Mouse (Mus musculus) CD8-positive naive resting alpha-beta T cell, adult 2 months (primary cell): Measurements from ENCODE around the gene Tsc22d4.
"Not testable (repeated sequence)": the region's sequence is repeated elsewhere in the genome, so short reads cannot be mapped to it uniquely, and the experiment has no call there.

Experiments
- DNase-seq, 2 experiments: peaks; one replicate each; pipeline ENCODE4 v3.0.0; 2022; ENCODE audit warnings: low read depth in 2 of 2, low spot score in 2 of 2

Tsc22d4 gene

DNA sequence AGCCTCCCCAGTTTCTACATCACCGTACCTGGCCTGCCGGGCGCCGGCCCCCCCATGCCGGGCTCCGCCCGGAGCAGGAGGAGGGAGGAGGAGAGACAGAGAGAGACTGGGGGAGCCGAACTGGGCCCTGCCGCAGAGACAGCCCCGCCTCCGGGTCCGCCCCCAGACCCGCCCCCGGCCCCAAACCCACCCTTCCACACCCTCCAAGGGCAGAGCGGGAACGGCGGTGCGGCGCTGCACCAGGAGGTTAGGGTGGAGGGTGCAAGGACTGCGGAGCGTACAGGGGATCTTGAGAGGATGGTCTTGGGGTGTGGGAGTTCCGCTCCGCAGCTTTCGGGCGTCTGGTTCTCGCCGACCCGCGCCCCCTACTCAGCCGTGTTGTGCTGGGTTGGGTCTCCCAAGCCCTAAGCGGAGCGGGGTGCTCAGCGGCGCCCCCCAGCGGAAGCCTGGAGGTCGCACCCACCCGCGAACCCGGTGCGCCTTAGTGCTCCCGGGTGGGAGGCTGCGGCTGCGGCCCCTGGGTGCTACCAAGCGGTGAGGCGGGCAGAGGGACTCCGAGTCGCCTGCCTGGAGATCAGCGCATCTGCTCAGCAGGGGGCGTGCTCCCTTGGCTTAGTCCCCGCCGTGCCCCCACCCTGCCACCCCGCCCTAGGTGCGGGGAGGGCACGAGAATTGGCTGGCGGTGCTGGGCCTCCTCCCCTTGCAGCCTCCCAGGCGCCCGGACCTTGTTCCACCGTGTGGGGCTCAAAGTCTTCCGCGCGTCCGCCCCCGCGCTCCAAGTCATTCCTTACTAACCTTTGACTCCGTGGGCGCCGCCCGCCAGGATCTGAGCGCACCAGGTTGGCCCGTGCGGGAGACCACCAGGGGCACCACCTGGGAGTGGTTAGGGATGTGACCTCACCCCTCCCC lies 4.3 kb upstream of the Tsc22d4 start, which contains the start of gene Nyap1:
TSS of gene Nyap1 (minus strand) at position 585 of the 909 bp plus-strand sequence.
- DNase-seq: peak; percentile 75 to 79

DNA sequence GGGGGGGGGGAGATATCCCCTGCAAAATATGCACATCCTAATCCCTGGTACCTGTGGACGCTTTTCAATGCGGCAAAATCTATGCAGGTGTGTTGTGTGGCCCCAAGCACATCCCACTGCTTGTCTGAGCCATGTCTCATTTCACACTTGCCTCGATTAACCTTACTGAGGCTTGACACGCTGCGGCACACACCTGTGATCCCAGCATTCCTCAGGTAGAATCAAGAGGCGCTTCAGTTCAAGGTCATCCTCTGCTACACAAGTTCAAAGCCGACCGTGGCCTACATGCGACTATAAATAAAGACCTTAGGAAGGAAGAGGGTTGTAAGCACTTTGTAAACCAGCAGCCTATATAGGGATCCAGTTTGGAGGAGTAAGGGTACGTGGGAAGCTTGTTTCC lies 3.5 kb upstream of the Tsc22d4 start:
- DNase-seq: no peak

DNA sequence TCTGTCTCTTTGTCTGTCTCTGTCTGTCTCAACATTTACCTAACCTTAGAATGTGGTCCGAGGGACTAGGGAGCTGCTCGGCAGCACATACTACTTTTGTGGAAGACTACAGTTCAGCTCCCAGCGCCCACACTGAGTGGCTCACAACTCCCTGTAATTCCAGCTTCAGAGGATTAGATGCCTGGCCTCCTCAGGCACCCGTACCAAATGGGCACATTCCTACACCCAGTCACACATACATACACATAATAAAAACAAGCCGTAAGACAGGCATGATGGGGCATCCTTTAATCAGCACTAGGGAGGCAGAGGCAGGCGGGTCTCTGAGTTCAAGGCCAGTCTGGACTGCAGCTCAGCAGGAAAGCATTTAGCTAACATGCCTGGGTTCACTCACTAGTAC lies 2.7 kb upstream of the Tsc22d4 start:
- DNase-seq: no peak

DNA sequence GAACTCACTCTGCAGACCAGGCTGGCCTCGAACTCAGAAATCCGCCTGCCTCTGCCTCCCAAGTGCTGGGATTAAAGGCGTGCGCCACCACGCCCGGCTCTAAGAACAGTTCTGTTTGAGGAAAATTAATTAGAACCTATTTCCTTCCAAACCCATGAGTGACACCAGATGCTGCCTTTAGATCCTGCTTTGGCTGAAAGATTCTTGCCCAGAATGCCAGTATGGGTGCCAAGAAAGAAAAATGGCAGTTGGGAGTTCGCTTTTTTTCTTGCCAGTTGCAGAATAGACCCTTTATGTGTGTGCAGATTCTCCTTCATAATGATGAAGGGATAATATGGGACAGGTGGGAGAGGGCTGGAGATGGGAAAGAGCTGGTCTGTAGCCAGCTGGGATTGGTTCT lies 1.3 kb upstream of the Tsc22d4 start:
- no peak for DNase-seq

DNA sequence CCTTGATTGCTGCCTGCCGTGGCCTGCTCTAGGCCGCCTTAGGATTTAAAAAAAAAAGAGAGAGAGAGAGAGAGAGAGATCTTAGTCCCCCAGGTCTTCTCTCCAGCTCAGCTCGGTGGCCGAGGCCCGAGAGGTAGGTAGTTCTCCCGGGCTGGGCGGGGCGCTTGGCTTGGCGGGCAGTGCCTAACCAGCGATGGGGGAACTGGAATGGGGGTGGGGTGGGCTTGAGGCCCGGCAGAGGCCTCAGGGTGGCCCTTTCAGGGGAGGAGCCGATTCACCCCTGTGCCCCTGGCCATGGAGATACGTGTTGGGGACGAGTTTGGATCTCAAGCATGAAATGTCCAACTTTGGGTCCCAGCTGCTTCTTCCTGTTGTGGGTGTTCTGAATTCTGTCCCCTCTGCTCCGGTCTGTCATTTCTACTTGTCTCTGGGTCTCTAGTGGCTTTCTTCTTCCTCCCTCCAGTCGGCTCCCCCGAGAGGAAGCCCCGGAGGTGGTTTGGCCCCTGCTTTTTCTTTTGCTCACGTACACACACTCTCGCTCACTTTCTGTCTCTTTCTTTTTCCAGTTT lies 836 bp downstream of the Tsc22d4 start:
- DNase-seq: peak; percentile 29 to 54

DNA sequence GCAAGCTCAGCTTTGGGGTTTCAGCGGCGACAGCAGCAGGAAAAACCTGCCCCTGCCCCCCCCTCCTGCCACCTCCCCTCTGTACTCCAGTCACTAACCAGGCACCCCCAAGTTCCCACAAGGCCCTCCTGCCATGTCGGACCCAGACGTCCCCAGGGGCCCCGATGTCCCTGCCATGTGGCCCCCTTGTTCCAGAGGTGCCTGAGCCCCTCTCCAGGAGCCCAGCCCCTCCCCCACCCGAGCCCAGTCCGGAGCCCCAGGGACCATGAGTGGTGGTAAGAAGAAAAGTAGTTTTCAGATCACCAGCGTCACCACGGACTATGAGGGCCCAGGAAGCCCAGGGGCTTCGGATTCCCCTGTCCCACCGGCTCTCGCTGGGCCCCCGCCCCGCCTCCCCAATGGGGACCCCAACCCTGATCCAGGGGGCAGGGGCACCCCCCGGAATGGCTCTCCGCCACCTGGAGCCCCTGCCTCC lies 1.4 kb downstream of the Tsc22d4 start:
- no peak for DNase-seq

DNA sequence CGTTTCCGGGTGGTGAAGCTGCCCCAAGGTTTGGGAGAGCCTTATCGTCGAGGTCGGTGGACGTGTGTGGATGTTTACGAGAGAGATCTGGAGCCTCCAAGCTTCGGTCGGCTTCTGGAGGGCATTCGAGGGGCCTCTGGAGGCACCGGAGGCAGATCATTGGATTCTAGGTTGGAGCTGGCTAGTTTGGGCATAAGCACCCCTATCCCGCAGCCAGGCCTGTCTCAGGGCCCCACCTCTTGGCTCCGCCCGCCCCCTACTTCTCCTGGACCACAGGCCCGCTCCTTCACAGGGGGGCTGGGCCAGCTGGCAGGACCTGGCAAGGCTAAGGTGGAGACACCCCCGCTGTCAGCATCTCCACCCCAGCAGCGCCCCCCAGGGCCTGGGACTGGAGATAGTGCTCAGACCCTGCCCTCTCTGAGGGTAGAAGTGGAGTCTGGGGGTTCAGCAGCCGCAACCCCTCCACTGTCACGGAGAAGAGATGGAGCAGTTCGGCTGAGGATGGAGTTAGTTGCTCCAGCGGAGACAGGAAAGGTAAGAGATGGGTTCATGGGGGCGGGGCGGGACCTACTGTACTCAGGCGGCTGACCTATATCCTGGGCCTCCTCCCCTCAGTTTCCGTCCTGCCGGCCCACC lies 1.9 kb downstream of the Tsc22d4 start:
- DNase-seq: peak; percentile 25 to 36

DNA sequence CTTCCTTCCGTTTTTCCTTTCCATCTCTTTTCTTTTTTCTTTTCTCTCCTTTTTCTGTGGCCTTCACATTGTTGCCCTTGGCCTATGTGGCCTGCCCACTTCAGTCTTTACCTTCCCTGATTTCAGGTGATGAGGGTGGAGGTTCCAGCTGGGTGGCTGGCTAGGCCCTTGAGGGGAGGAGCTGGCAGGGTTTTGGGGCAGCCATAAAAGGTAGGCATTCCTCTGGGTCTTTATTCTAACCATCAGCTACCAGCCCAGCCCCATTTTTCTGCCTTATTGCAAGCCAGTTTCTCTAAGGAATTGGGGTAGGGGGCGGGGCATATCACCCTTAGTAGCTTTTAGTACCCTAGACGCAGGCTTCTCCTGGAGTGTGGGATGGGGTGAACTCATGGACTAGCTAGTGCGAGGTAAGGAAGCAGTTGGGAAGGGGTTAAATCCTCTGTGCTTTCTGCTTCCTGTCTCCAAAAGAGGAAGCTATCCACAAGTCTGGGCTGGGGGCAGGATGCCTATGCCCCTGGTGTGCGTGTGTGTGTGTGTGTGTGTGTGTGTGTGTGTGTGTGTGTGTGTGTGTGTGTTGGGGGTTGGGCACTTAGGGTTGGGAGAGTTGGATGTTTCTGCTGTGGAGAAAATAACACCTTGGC lies 2.7 kb downstream of the Tsc22d4 start:
- DNase-seq: peak in 1 of 2 experiments; percentile 15

DNA sequence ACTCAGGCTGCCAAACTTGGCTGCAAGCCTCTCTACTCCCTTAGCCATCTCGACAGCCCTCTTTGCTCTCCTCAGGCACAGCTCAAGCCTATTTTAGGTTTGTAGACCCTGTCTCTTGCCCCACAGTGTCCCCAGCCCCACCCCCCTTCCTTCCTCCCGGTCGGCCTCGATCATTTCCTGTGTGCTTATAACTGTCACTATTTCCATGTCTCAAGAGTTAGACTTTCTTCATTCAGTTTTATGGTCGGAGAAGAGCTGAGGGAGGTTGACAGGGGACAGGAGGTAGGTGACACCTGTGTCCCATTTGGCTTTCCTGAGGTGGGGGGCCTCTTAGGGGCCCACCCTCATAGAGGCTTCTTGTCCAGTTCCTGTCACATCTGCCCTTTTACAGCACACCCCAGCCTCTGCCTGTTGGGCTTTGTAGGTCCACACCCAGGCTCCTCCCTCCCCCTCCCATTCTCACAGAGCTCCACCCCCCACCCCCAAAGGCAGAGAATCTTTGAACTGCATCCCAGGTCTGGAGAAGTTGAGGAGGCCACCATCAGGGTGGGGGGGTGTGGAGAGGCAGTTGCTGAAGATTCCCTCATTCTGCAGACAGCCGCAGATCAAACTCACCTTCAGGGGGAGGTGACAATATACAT lies 3.8 kb downstream of the Tsc22d4 start:
- no peak for DNase-seq

DNA sequence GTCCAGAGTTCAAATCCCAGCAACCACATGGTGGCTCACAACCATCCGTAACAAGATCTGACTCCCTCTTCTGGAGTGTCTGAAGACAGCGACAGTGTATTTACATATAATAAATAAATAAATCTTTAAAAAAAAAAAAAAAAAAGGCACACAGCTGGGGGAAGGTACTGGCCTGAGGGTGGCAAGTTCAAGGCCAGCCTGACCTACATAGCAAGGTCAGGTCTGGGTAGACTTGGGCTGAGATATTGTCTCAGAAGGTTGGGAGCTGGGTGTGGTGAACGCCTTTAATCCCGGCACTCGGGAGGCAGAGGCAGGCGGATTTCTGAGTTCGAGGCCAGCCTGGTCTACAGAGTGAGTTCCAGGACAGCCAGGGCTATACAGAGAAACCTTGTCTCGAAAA lies 4.7 kb downstream of the Tsc22d4 start:
- not testable (repeated sequence) for DNase-seq

DNA sequence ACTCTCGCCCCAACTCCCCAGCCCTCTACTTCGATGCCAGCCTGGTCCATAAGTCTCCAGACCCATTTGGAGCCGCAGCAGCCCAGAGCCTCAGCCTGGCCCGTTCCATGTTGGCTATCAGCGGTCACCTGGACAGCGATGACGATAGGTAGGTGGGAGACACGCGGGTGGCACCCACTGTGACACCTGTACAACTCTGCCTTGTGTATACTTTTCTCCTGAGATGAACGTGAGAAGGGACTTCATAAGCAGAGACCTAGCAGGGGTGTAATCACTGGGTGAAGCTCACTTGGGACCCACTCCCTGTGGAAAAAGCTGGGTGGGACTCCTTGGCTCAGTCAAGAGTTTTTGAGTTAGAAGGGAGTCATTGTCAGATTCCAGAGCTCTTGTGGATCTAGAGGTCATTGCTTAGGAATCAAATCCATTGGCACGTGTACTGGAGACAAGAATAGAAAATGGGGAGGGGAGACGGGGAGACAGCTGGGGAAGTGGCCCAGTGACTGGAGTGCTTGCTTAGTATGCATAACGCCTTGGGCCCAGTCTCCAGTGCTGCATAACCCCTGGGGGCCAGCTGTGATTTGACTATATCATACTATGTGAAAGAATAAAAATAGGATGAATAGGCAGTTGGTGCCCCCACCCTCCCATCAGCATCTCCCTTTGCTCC lies 5.8 kb downstream of the Tsc22d4 start:
- DNase-seq: no peak

DNA sequence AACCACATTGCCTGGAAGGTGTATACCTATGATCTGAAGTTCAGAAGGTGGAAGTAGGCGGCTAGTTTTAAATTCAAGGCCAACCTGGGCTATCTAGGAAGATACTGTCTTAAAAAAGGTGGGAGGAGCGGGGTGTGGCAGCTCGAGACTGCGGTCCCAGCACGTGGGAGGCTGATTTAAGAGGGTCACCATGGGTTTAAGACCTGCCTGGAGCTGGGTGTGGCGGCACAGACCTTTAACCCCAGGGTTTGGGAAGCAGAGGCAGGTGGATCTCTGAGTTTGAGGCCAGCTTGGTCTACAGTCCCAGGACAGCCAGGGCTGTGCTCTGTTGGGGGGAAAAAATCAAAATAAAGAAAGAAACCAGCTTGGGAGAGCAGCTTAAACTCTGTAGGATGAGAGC lies 6.5 kb downstream of the Tsc22d4 start:
- no peak for DNase-seq

DNA sequence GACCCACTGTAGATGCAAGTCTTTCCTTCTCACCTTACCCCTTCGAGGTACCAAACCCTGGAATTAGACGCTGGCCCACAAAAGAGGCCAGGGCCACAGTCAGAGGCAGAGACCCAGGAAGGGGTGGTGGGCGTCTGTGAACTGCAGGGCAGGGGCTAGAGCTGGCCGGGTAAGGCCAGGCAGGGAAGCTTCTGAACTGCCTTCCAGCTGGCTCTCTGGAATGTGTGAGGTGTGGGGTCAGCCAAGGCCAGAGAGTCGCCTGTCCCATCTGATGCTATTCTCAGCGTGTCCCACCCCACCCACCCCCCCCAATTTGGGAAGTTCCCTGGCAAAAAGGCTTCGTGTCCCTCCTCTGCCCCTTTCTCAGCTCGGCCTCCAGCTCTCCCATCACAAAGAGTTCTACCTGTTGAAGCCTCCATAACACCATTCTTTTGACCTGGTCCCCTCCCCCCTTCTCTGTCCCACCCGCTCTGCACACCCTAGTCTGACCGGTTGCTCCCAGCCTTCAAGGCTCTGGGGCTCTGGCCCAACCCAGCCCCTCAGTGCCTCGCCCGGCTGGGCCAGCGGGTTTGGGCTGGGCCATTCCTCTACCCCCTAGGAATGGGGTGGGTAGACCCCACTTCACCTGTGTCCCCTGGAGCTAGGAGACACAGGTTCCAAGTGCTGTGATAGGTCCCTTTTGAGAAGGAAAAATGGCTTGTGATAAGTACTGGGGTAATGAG lies 7.7 kb downstream of the Tsc22d4 start:
- DNase-seq: no peak

DNA sequence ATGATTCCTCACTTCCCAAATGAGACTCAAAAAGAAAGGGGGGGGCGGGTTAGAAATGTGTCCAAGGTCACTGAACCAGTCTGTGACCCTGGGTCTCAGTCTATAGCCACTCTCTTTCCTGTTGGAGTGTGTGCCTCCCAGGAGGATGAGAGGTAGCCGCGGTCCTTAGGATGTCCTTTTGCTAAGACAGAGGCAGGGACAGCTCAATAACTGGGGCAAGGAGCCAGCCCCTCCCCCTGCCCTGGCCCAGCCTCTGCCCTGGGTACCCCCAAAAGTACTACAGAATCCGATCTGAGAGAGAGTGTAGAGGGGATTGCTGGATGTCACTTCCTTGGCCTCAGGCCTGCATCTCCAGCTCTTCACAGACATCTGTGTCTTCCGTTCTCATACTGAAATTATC lies 9.9 kb downstream of the Tsc22d4 start:
- no peak for DNase-seq

DNA sequence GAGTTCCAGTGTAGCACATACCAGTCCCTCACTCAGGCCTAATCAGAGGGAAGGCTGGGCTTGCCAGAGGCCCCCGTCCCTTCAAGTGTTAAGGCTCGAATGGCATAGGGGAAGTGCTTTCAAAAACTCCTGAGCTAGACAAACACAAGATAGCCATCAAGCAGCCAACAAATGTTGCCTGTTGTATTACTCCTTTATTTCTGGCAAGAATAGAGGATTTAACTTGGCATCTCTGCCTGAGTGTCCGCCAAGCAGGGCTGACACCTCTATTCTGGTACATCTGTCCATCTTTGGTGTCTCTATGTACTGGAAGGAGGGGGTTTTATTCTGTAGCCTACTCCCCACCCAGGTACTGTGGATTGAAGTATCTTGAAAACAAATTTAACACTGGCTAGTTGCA lies 10.6 kb downstream of the Tsc22d4 start:
- no peak for DNase-seq

DNA sequence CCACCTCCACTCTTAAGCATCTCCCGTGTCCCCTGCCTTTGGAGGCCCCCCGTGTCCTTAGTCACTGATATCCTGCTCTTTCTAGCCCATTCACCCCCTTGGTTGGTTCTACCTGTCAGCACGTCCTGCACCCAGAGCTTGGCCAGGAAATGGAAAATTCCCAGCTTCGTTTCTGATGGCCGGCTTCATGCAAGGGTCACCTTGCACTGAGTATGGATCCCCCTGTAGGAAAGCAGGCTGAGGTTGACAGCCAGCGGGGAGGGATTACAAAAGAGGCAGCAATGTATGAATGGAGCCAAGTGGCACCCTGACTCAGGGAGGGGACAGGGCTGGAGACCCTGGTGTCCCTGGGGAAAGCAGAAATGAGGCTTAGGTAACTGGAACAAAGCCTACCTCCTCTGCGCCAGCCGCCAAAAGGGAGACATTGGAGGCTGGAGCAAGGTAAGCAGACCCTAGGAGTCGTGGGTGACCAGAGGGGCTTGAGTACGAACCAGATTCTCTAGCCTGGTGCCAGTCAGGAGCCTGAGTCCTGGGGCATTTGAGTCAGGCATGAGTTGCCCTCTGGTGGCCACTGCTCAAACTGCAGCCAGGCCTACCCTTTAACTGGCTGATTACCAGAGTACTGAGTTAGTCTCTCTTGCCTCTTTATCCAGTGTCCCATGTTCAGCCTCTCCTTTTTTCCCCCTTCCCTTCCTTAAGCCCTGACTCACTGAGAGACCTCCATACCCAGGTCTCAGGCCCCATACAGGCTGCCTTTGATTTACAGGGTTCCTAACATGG lies 11.5 kb downstream of the Tsc22d4 start:
- DNase-seq: peak; percentile 81 to 88

DNA sequence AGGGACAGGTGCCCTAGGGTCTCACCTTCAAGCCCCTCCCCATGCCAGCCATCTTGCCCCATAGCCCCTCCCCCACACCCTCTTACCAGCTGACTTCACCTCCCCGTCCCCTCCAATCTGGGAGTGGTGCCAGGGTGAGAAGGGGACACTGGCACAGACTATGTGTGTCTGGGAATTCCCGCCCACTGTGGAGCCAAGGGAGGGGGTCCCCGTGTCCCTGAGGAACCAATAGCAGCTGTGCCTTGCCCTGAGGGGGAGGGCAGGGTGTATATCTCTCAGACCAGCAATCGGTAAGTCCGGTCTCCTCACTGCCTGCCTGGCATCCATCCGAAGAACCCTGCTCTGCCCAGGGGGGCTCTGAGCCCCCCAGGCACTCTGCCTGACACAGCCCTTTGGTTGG lies 12.4 kb downstream of the Tsc22d4 start:
- no peak for DNase-seq

DNA sequence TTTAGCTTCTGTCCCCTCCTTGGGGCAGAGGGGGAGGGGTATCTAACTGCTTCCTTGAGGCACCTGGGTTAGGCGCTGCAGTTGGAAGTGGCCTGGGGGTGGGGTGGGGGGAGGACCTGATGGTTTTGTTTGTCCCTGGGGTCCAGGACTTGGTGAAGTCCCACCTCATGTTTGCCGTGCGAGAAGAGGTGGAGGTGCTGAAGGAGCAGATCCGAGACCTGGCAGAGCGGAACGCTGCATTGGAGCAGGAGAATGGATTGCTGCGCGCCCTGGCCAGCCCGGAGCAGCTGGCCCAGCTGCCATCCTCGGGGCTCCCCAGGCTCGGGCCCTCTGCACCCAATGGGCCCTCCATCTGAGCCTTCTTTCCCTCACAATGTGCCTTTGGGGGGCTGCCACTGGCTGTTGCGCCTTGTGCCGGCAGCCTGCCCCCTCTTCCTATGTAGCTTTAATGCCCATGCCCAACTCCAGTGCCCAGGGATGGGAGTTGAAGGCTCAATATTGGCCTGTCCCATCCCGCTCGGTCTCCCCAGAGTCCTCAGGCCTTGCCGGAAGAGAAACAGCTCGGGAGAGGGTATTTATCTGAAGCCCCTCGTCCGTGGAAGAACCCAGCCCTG lies 13.5 kb downstream of the Tsc22d4 start:
- no peak for DNase-seq

DNA sequence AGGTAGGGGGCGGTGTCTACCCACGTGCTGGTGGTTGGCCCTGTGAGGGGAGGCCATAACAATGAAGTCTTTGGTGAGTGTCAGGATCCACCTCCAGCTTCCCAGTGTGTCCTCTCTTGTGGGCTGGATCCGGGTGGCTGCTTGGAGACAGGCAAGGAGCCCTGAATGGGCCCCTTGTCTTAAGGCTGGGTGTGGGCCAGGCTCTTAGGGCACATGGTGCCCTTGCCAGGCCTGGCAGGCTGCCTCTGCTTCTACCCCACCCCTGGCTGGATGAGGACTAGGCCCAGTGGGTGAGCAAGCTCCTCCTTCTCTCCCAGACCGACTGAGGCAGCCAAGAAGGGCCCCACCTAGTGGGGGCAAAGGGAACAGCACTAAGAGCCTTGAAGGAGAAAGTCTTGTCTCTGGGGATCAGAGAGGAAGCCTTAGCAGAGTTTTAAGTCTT lies 14.5 kb downstream of the Tsc22d4 start:
- DNase-seq: peak; percentile 69 to 80
